10 mouse cellular contexts compared by ENCODE assay signal in the genomic region with DNA sequence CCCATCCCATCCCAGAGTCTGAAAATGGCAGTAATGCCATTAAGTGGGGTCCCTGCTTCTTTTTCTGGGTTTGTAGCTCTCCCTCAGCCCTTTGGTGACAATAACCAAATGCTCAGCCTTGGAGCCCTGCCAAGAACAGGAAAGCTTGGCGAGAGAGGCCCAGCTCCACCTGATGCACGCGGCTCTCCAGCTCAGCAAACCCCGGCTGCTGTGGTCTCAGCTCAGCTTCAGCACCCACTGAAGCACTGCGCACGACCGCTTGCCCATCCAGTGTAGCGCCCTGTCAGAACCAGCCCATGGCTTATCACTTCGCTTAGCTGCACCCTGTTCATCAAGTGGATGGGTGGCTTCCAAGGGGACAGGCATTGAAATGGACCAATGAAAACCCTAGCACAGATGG. TPM values are rescaled to one million over a fixed set of nuclear protein-coding genes. Genes with fewer than 3 reads are reported as not detected.
DNase-seq lines count a peak whose midpoint lies in the region; ATAC-seq lines count a peak whose summit lies in the region.
"Had no signal": no experiment of that assay in that cellular context is flagged by ENCODE, and none has a peak within 500 bp of the region (broad histone marks: within the 10 kb centered on the region; RNA-seq: fewer than 3 reads in every experiment).

No protein-coding gene starts in this region.

- 57% methylated on average over 9 of the region's 9 CpGs for WGBS in kidney, embryonic 14.5 days
- 40% methylated on average over 9 of the region's 9 CpGs for WGBS in kidney, embryonic 16.5 days
- 88% methylated on average over 9 of the region's 9 CpGs for WGBS in hindbrain, embryonic 10.5 days
- WGBS in neural tube, embryonic 13.5 days, result 53% methylated on average over 9 of the region's 9 CpGs

- H3K9me3 ChIP-seq in kidney, embryonic 14.5 days (ENCODE audit: control insufficient read depth, low read length), result no peaks in the 10 kb centered on the region
- H3K9me3 ChIP-seq in kidney, embryonic 16.5 days (ENCODE audit: low read length), result no peaks in the 10 kb centered on the region
- no peaks in the 10 kb centered on the region for H3K9me3 ChIP-seq in hindbrain, embryonic 10.5 days
- H3K9me3 ChIP-seq in neural tube, embryonic 13.5 days, result no peaks in the 10 kb centered on the region

- no peak overlapping the region for H3K27ac ChIP-seq in kidney, embryonic 14.5 days (ENCODE audit: low read depth, low read length)
- no peak overlapping the region for H3K27ac ChIP-seq in kidney, embryonic 16.5 days (ENCODE audit: low read length)
- H3K27ac ChIP-seq in hindbrain, embryonic 10.5 days, result peak overlapping the region; percentile 56
- peak overlapping the region; percentile 56 for H3K27ac ChIP-seq in neural tube, embryonic 13.5 days (replicated peaks)
- H3K27ac ChIP-seq: liver, embryonic 14.5 days had no signal

- H3K9ac ChIP-seq in kidney, embryonic 14.5 days (ENCODE audit: low read depth, low read length), result no peak overlapping the region
- no peak overlapping the region for H3K9ac ChIP-seq in kidney, embryonic 16.5 days (replicated peaks; ENCODE audit: low read length)
- H3K9ac ChIP-seq in neural tube, embryonic 13.5 days, result 0 out of 2 replicates have a peak overlapping the region, but pooled peaks have one; percentile 31
- H3K9ac ChIP-seq: liver, embryonic 14.5 days had no signal

- H3K4me3 ChIP-seq in kidney, embryonic 14.5 days (ENCODE audit: low read length), result no peak overlapping the region
- H3K4me3 ChIP-seq in kidney, embryonic 16.5 days (ENCODE audit: low read length), result no peak overlapping the region
- H3K4me3 ChIP-seq in hindbrain, embryonic 10.5 days, result no peak overlapping the region
- H3K4me3 ChIP-seq in neural tube, embryonic 13.5 days, result no peak overlapping the region

- H3K4me1 ChIP-seq in kidney, embryonic 14.5 days (ENCODE audit: control insufficient read depth, insufficient read depth, low read length), result peaks cover 15% of the 10 kb centered on the region
- H3K4me1 ChIP-seq in kidney, embryonic 16.5 days (ENCODE audit: insufficient read depth, low read length), result peaks cover 24% of the 10 kb centered on the region
- peaks cover 59% of the 10 kb centered on the region for H3K4me1 ChIP-seq in hindbrain, embryonic 10.5 days (replicated peaks)
- H3K4me1 ChIP-seq in neural tube, embryonic 13.5 days (replicated peaks), result peaks cover 42% of the 10 kb centered on the region

- DNase-seq in Muller cell, postnatal 12 days (ENCODE audit: inconsistent ontology term), result peak; percentile 23
- DNase-seq in cerebellum, postnatal 25 days, result peak; percentile 78 to 86
- no peak for DNase-seq in hindbrain, embryonic 10.5 days (ENCODE audit: low spot score)
- DNase-seq in gastrocnemius, adult 8-10 months (ENCODE audit: low spot score in 2 of 2), result no peak
- no peak for DNase-seq in embryo, embryonic 11 days

- no peak overlapping the region for H3K4me2 ChIP-seq in kidney, embryonic 14.5 days (replicated peaks; ENCODE audit: low read depth, low read length)
- H3K4me2 ChIP-seq in kidney, embryonic 16.5 days (replicated peaks; ENCODE audit: low read depth, low read length), result no peak overlapping the region
- H3K4me2 ChIP-seq in neural tube, embryonic 13.5 days, result no peak overlapping the region

- H3K27me3 ChIP-seq in kidney, embryonic 14.5 days (ENCODE audit: control insufficient read depth, insufficient read depth, low read length), result no peaks in the 10 kb centered on the region
- H3K27me3 ChIP-seq in kidney, embryonic 16.5 days (ENCODE audit: insufficient read depth, low read length), result no peaks in the 10 kb centered on the region
- H3K27me3 ChIP-seq in hindbrain, embryonic 10.5 days (ENCODE audit: insufficient read depth, poor library complexity, severe bottlenecking), result no peaks in the 10 kb centered on the region
- no peaks in the 10 kb centered on the region for H3K27me3 ChIP-seq in neural tube, embryonic 13.5 days
- H3K27me3 ChIP-seq: CH12.LX had no signal

- ATAC-seq in kidney, embryonic 14.5 days (ENCODE audit: low FRiP score, low TSS enrichment), result 0 out of 2 replicates have a peak, but pooled peaks have one; percentile 46
- no peak for ATAC-seq in kidney, embryonic 16.5 days (ENCODE audit: low FRiP score, low TSS enrichment)
- peak; percentile 26; the same call in 1 of the 2 replicates for ATAC-seq in neural tube, embryonic 13.5 days (ENCODE audit: low read depth)

- H3K36me3 ChIP-seq in kidney, embryonic 14.5 days (ENCODE audit: control insufficient read depth, insufficient read depth, low read length), result peaks cover 4% of the 10 kb centered on the region; the same call in 1 of the 2 replicates
- 0 out of 2 replicates have a peak, but pooled peaks cover 10% of the 10 kb centered on the region for H3K36me3 ChIP-seq in kidney, embryonic 16.5 days (ENCODE audit: insufficient read depth, low read length)
- peaks cover 50% of the 10 kb centered on the region for H3K36me3 ChIP-seq in hindbrain, embryonic 10.5 days
- peaks cover 24% of the 10 kb centered on the region for H3K36me3 ChIP-seq in neural tube, embryonic 13.5 days

RNA-seq across cellular contexts. Expression of a gene that starts 31.3 kb away (rescaled TPM):
- polyA plus RNA-seq in kidney, embryonic 14.5 days (2014; fragmentation: Nextera tagmentation; extraction: Ambion mirVana), result 21.3 and 29.8 TPM in 2 replicates
- 32.7 and 35.4 TPM in 2 replicates for polyA plus RNA-seq in kidney, embryonic 16.5 days (2015; fragmentation: Nextera tagmentation; extraction: Ambion mirVana)
- polyA plus RNA-seq in hindbrain, embryonic 10.5 days (2016; fragmentation: Nextera tagmentation; extraction: Ambion mirVana), result 27.3 and 29.4 TPM in 2 replicates
- polyA plus RNA-seq in neural tube, embryonic 13.5 days (2015; fragmentation: Nextera tagmentation; extraction: Ambion mirVana), result 24.9 and 26.2 TPM in 2 replicates
- 10 to 100 TPM; 10.4 to 14.1 (median 10.8) TPM for total RNA-seq in gastrocnemius, adult 8-10 months (2022)

RNA-seq across cellular contexts. Expression of a gene that starts 39.7 kb away (rescaled TPM):
- polyA plus RNA-seq in kidney, embryonic 14.5 days (2014; fragmentation: Nextera tagmentation; extraction: Ambion mirVana), result 6.5 and 8.5 TPM in 2 replicates
- 3.3 and 5.3 TPM in 2 replicates for polyA plus RNA-seq in kidney, embryonic 16.5 days (2015; fragmentation: Nextera tagmentation; extraction: Ambion mirVana)
- polyA plus RNA-seq in hindbrain, embryonic 10.5 days (2016; fragmentation: Nextera tagmentation; extraction: Ambion mirVana), result 9.1 and 10.7 TPM in 2 replicates
- 10.8 and 11.6 TPM in 2 replicates for polyA plus RNA-seq in neural tube, embryonic 13.5 days (2015; fragmentation: Nextera tagmentation; extraction: Ambion mirVana)
- under 1 TPM; 0.19 to 0.76 (median 0.70) TPM for total RNA-seq in gastrocnemius, adult 8-10 months (2022)
- total RNA-seq: CH12.LX had no signal

Comparison
In these comparisons a context has a peak if more than half of its experiments do, and no peak if none do; other contexts are left out.
1. H3K27ac ChIP-seq: peak in hindbrain, embryonic 10.5 days (single experiment) and neural tube, embryonic 13.5 days (single experiment); none in kidney, embryonic 14.5 days (single experiment) and kidney, embryonic 16.5 days (single experiment).
2. DNase-seq: peak in Muller cell, postnatal 12 days (single experiment) and cerebellum, postnatal 25 days (2 of 2); none in hindbrain, embryonic 10.5 days (single experiment), gastrocnemius, adult 8-10 months (0 of 2) and embryo, embryonic 11 days (single experiment).